27 mouse cellular contexts compared by ENCODE assay signal in genomic region chr3:146569594-146569993, GRCm38 (mm10). TPM values are rescaled to one million over a fixed set of nuclear protein-coding genes. Genes with fewer than 3 reads are reported as not detected.
A peak's percentile ranks its signal among the peaks of the same experiment; 100 is the strongest.
DNase-seq lines count a peak whose midpoint lies in the region; ATAC-seq and TF ChIP-seq lines count a peak whose summit lies in the region.
"Had no signal": no experiment of that assay in that cellular context is flagged by ENCODE, and none has a peak within 500 bp of the region (broad histone marks: within the 10 kb centered on the region; RNA-seq: fewer than 3 reads in every experiment).

No protein-coding gene starts in this region.

- 88% methylated on average over 3 of the region's 3 CpGs for WGBS in forebrain, embryonic 11.5 days
- 90% methylated on average over 3 of the region's 3 CpGs for WGBS in forebrain, embryonic 10.5 days
- WGBS in liver, embryonic 13.5 days (ENCODE audit: insufficient replicate concordance) = 56% methylated on average over 3 of the region's 3 CpGs
- WGBS in liver, postnatal 0 days (ENCODE audit: insufficient replicate concordance) = 58% methylated on average over 3 of the region's 3 CpGs

- peak; percentile 23 to 53 for DNase-seq in adrenal gland, adult (ENCODE audit: inconsistent age in 2 of 2, low spot score in 1 of 2)
- no peak for DNase-seq in adrenal gland, adult 18-20 months (ENCODE audit: low spot score in 2 of 2)
- DNase-seq in forebrain, embryonic 11.5 days (ENCODE audit: low spot score) = peak; percentile 14
- DNase-seq in forebrain, embryonic 10.5 days (ENCODE audit: extremely low spot score, low spot score) = no peak
- DNase-seq in liver, embryonic 13.5 days = no peak
- DNase-seq in liver, postnatal 0 days = no peak
- DNase-seq in kidney, postnatal 4 days = no peak
- DNase-seq: B cell, adult 2 months; cerebellum, adult 2 months; cerebellum, postnatal 10 days; embryo, embryonic 11 days; gastrocnemius, postnatal 10 days; heart, adult 2 months had no signal

- H3K36me3 ChIP-seq in forebrain, embryonic 11.5 days (ENCODE audit: control insufficient read depth, insufficient read depth, low read length) = no peaks in the 10 kb centered on the region
- no peaks in the 10 kb centered on the region for H3K36me3 ChIP-seq in forebrain, embryonic 10.5 days (replicated peaks)
- no peaks in the 10 kb centered on the region for H3K36me3 ChIP-seq in liver, embryonic 13.5 days
- H3K36me3 ChIP-seq in liver, postnatal 0 days (replicated peaks; ENCODE audit: insufficient read depth, low read length) = no peaks in the 10 kb centered on the region
- H3K36me3 ChIP-seq: embryonic facial prominence, embryonic 15.5 days; forebrain, embryonic 12.5 days; G1E; heart, embryonic 15.5 days; hindbrain, embryonic 10.5 days had no signal

- no peak overlapping the region for H3K9ac ChIP-seq in forebrain, embryonic 11.5 days (ENCODE audit: low read length)
- H3K9ac ChIP-seq in liver, embryonic 13.5 days = no peak overlapping the region
- H3K9ac ChIP-seq in liver, postnatal 0 days (replicated peaks) = no peak overlapping the region
- H3K9ac ChIP-seq: embryonic facial prominence, embryonic 15.5 days; forebrain, embryonic 12.5 days; heart, embryonic 15.5 days; hindbrain, embryonic 14.5 days had no signal

- H3K4me2 ChIP-seq in forebrain, embryonic 11.5 days (ENCODE audit: low read depth, low read length, severe bottlenecking) = no peak overlapping the region
- H3K4me2 ChIP-seq in liver, embryonic 13.5 days = no peak overlapping the region
- no peak overlapping the region for H3K4me2 ChIP-seq in liver, postnatal 0 days (ENCODE audit: low read depth, low read length)
- H3K4me2 ChIP-seq: embryonic facial prominence, embryonic 15.5 days; forebrain, embryonic 12.5 days; heart, embryonic 11.5 days; heart, embryonic 15.5 days; hindbrain, embryonic 14.5 days had no signal

- no peak for ATAC-seq in forebrain, embryonic 11.5 days (replicated peaks; ENCODE audit: low FRiP score)
- ATAC-seq in liver, embryonic 13.5 days (ENCODE audit: low read depth) = no peak
- no peak for ATAC-seq in liver, postnatal 0 days
- ATAC-seq: CD4-positive, CD25-positive, alpha-beta regulatory T cell, adult 4 months; forebrain, embryonic 16.5 days had no signal

- H3K4me1 ChIP-seq in forebrain, embryonic 11.5 days (replicated peaks; ENCODE audit: control insufficient read depth, insufficient read depth, low read length) = no peaks in the 10 kb centered on the region; the same call in 1 of the 2 replicates
- H3K4me1 ChIP-seq in forebrain, embryonic 10.5 days = peaks cover 3% of the 10 kb centered on the region
- H3K4me1 ChIP-seq in liver, embryonic 13.5 days (replicated peaks) = no peaks in the 10 kb centered on the region
- peaks cover 5% of the 10 kb centered on the region; the same call in 1 of the 2 replicates for H3K4me1 ChIP-seq in liver, postnatal 0 days (ENCODE audit: insufficient read depth)
- H3K4me1 ChIP-seq: embryonic facial prominence, embryonic 15.5 days; heart, embryonic 15.5 days had no signal

- no peak for TF ChIP-seq CTCF in liver, postnatal 0 days (IDR thresholded peaks at IDR 0.05; ENCODE audit: low read depth)

- no peaks in the 10 kb centered on the region for H3K9me3 ChIP-seq in forebrain, embryonic 11.5 days (ENCODE audit: control insufficient read depth, low read length)
- no peaks in the 10 kb centered on the region for H3K9me3 ChIP-seq in forebrain, embryonic 10.5 days
- no peaks in the 10 kb centered on the region for H3K9me3 ChIP-seq in liver, embryonic 13.5 days (replicated peaks)
- H3K9me3 ChIP-seq in liver, postnatal 0 days (ENCODE audit: low read length) = no peaks in the 10 kb centered on the region
- H3K9me3 ChIP-seq: embryonic facial prominence, embryonic 15.5 days; forebrain, embryonic 12.5 days; G1E; heart, embryonic 15.5 days; hindbrain, embryonic 10.5 days had no signal

- H3K4me3 ChIP-seq in forebrain, embryonic 11.5 days (ENCODE audit: low read depth, low read length) = no peak overlapping the region
- H3K4me3 ChIP-seq in forebrain, embryonic 10.5 days = no peak overlapping the region
- no peak overlapping the region for H3K4me3 ChIP-seq in liver, embryonic 13.5 days (replicated peaks)
- no peak overlapping the region for H3K4me3 ChIP-seq in liver, postnatal 0 days (ENCODE audit: low read depth, low read length)
- H3K4me3 ChIP-seq: embryonic facial prominence, embryonic 15.5 days; erythroblast, embryonic 14.5 days; forebrain, embryonic 12.5 days; heart, adult 2 months; heart, embryonic 15.5 days; hindbrain, embryonic 10.5 days had no signal

- H3K27me3 ChIP-seq in forebrain, embryonic 11.5 days (ENCODE audit: control insufficient read depth, insufficient read depth, low read length) = no peaks in the 10 kb centered on the region
- no peaks in the 10 kb centered on the region for H3K27me3 ChIP-seq in forebrain, embryonic 10.5 days (ENCODE audit: poor library complexity, severe bottlenecking)
- H3K27me3 ChIP-seq in liver, embryonic 13.5 days = no peaks in the 10 kb centered on the region
- no peaks in the 10 kb centered on the region for H3K27me3 ChIP-seq in liver, postnatal 0 days (ENCODE audit: insufficient read depth, low read length)
- H3K27me3 ChIP-seq: embryonic facial prominence, embryonic 15.5 days; forebrain, embryonic 12.5 days; heart, embryonic 15.5 days had no signal

- TF ChIP-seq EP300 in liver, postnatal 0 days (IDR thresholded peaks at IDR 0.05; ENCODE audit: low read depth) = no peak

- H3K27ac ChIP-seq in forebrain, embryonic 11.5 days (ENCODE audit: low read depth, low read length) = no peak overlapping the region
- H3K27ac ChIP-seq in forebrain, embryonic 10.5 days = no peak overlapping the region
- H3K27ac ChIP-seq in liver, embryonic 13.5 days = peak overlapping the region; percentile 37; the same call in 1 of the 2 replicates
- H3K27ac ChIP-seq in liver, postnatal 0 days (ENCODE audit: low read depth) = peak overlapping the region; percentile 71
- H3K27ac ChIP-seq: embryonic facial prominence, embryonic 15.5 days; forebrain, embryonic 12.5 days; heart, adult 2 months; heart, embryonic 15.5 days; hindbrain, embryonic 10.5 days; hindbrain, embryonic 14.5 days had no signal

RNA-seq across cellular contexts. Expression of gene Uox, which starts 0.6 kb away (rescaled TPM):
- total RNA-seq in adrenal gland, adult 18-20 months (2021) = under 1 TPM in 1 of 2 experiments, not detected in 1; 0.53 TPM
- not detected in 2 replicates for polyA plus RNA-seq in forebrain, embryonic 11.5 days (2014; fragmentation: Nextera tagmentation; extraction: Ambion mirVana)
- not detected in 2 replicates for polyA plus RNA-seq in forebrain, embryonic 10.5 days (2016; fragmentation: Nextera tagmentation; extraction: Ambion mirVana)
- 2.1 and 3.0 TPM in 2 replicates for polyA plus RNA-seq in liver, embryonic 13.5 days (2015; fragmentation: Nextera tagmentation; extraction: Ambion mirVana)
- 213 and 245 TPM in 2 replicates for polyA plus RNA-seq in liver, postnatal 0 days (2015; fragmentation: Nextera tagmentation; extraction: Ambion mirVana)
- total RNA-seq: common myeloid progenitor, adult 5-6 weeks; heart, adult 2 months; heart, postnatal 25 days had no signal
- polyA plus RNA-seq: CD4-positive, CD25-positive, alpha-beta regulatory T cell, adult 4 months; embryonic facial prominence, embryonic 11.5 days; erythroblast, embryonic 14.5 days; forebrain, embryonic 12.5 days; forebrain, embryonic 16.5 days; G1E; heart, adult 2 months; heart, embryonic 11.5 days; heart, embryonic 15.5 days; hindbrain, embryonic 10.5 days; hindbrain, embryonic 14.5 days had no signal

RNA-seq across cellular contexts. Expression of gene Dnase2b, which starts 45.8 kb away (rescaled TPM):
- total RNA-seq in adrenal gland, adult 18-20 months (2021) = not detected
- polyA plus RNA-seq in forebrain, embryonic 11.5 days (2014; fragmentation: Nextera tagmentation; extraction: Ambion mirVana) = not detected in 2 replicates
- polyA plus RNA-seq in forebrain, embryonic 10.5 days (2016; fragmentation: Nextera tagmentation; extraction: Ambion mirVana) = not detected in 2 replicates
- 0.35 and 0.54 TPM in 2 replicates for polyA plus RNA-seq in liver, embryonic 13.5 days (2015; fragmentation: Nextera tagmentation; extraction: Ambion mirVana)
- 3.9 and 4.0 TPM in 2 replicates for polyA plus RNA-seq in liver, postnatal 0 days (2015; fragmentation: Nextera tagmentation; extraction: Ambion mirVana)
- total RNA-seq: gastrocnemius, postnatal 10 days; heart, adult 2 months; heart, postnatal 25 days had no signal
- polyA plus RNA-seq: CD4-positive, CD25-positive, alpha-beta regulatory T cell, adult 4 months; cerebellum, adult 2 months; embryonic facial prominence, embryonic 11.5 days; erythroblast, embryonic 14.5 days; forebrain, embryonic 12.5 days; forebrain, embryonic 16.5 days; frontal cortex, adult 2 months; G1E; heart, adult 2 months; heart, embryonic 11.5 days; heart, embryonic 15.5 days; hindbrain, embryonic 10.5 days; hindbrain, embryonic 14.5 days had no signal

RNA-seq across cellular contexts. Expression of gene Rpf1, which starts 48.4 kb away (rescaled TPM):
- 10 to 100 TPM; 23.4 to 28.9 TPM for total RNA-seq in adrenal gland, adult 18-20 months (2021)
- polyA plus RNA-seq in forebrain, embryonic 11.5 days (2014; fragmentation: Nextera tagmentation; extraction: Ambion mirVana) = 70.0 and 72.8 TPM in 2 replicates
- polyA plus RNA-seq in forebrain, embryonic 10.5 days (2016; fragmentation: Nextera tagmentation; extraction: Ambion mirVana) = 68.2 and 70.5 TPM in 2 replicates
- 41.5 and 52.6 TPM in 2 replicates for polyA plus RNA-seq in liver, embryonic 13.5 days (2015; fragmentation: Nextera tagmentation; extraction: Ambion mirVana)
- 24.0 and 24.6 TPM in 2 replicates for polyA plus RNA-seq in liver, postnatal 0 days (2015; fragmentation: Nextera tagmentation; extraction: Ambion mirVana)

Comparison
In these comparisons a context has a peak if more than half of its experiments do, and no peak if none do; other contexts are left out.
1. DNase-seq: peak in adrenal gland, adult (2 of 2) and forebrain, embryonic 11.5 days (single experiment); none in adrenal gland, adult 18-20 months (0 of 2), forebrain, embryonic 10.5 days (single experiment), liver, embryonic 13.5 days (single experiment), liver, postnatal 0 days (single experiment) and kidney, postnatal 4 days (0 of 2).
2. RNA of gene Uox, which starts 0.6 kb away (polyA plus RNA-seq): 213 to 245 TPM in liver, postnatal 0 days; 2.1 to 3.0 TPM in liver, embryonic 13.5 days, not detected in forebrain, embryonic 11.5 days and not detected in forebrain, embryonic 10.5 days; every median in the first group is over 10 times any median in the second.
3. H3K27ac ChIP-seq: peak in liver, embryonic 13.5 days (single experiment) and liver, postnatal 0 days (single experiment); none in forebrain, embryonic 11.5 days (single experiment) and forebrain, embryonic 10.5 days (single experiment).